Mouse (Mus musculus) thymus, adult 2 months (tissue): ENCODE measurements at regions not wholly inside any gene's neighbourhood (a gene's known extent, or its start where the extent isn't known, plus 50 kb on each side); places are given as distances from the start of the nearest gene placed in this dataset.

Experiments used
- CTCF ChIP-seq: fragments of 200-500 bp; IDR thresholded peaks from 2 replicates; pipeline ENCODE4 v1.5.1; 2012; ENCODE audit warnings: mild to moderate bottlenecking, control low read depth, low read length, moderate library complexity, borderline replicate concordance; ENCODE audit not compliant: control insufficient read depth, poor library complexity, insufficient read depth; ENCODE audit errors: extremely low read depth
- POLR2A ChIP-seq: fragments of 200-500 bp; IDR thresholded peaks from 2 replicates; pipeline ENCODE4 v1.6.1; 2012; ENCODE audit warnings: mild to moderate bottlenecking, low read length, control low read depth, moderate library complexity; ENCODE audit not compliant: control insufficient read depth, poor library complexity, insufficient read depth; ENCODE audit errors: extremely low read depth

DNA sequence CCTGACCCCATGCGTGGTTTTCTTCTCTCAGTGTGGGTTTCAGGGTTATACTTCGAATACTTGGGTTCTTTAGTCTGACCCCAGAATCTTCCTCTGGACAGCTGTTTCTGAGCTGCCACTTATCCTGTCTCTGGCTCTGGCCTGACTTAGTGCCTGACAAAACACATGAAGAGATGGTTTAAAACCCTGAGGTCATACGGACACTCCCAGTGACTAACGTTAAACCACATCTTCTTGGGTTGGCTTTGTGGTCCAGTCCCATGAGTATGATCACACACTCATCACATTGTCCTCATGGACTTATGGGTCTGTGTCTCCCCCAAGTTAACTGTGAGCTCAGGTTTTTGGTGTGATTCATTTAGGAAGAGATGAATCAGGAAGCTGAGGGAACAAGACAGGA, 269.7 kb downstream of the Gm49356 start:
- no peak for TF ChIP-seq CTCF
- TF ChIP-seq POLR2A = no peak
